Mouse (Mus musculus) kidney, postnatal 0 days (tissue): ENCODE data around the gene Kcnd3. TPM values are rescaled to one million over a fixed set of nuclear protein-coding genes. Genes with fewer than 3 reads are reported as not detected.

Experiments
- ATAC-seq: fragments of 200-750 bp; cut with Nextera tagmentation; replicated peaks from 2 replicates; pipeline ENCODE4 v1.8.0; 2017; ENCODE audit warnings: low read depth, moderate number of reproducible peaks, moderate TSS enrichment, moderate library complexity; ENCODE audit not compliant: low FRiP score
- DNase-seq: peaks from one replicate; pipeline ENCODE4 v3.0.0-alpha.2; 2016; ENCODE audit warnings: low spot score
- H3K27ac ChIP-seq: fragments of 300-500 bp; sonication (generic); 2 replicates; pipeline ENCODE4 v1.5.1; 2014; ENCODE audit warnings: mild to moderate bottlenecking
- H3K27me3 ChIP-seq: fragments of 300-500 bp; sonication (generic); 2 replicates; pipeline ENCODE4 v1.6.1; 2014; ENCODE audit warnings: low read length, mixed read lengths; ENCODE audit not compliant: insufficient read depth
- H3K36me3 ChIP-seq: fragments of 300-500 bp; sonication (generic); 2 replicates; pipeline ENCODE4 v1.6.1; 2014; ENCODE audit warnings: low read length, mixed read lengths; ENCODE audit not compliant: insufficient read depth
- H3K4me1 ChIP-seq: fragments of 300-500 bp; sonication (generic); replicated peaks from 2 replicates; pipeline ENCODE4 v1.6.1; 2014; ENCODE audit warnings: antibody characterized with exemption, low read length, mixed read lengths; ENCODE audit not compliant: insufficient read depth
- H3K4me2 ChIP-seq: fragments of 300-500 bp; sonication (generic); 2 replicates; pipeline ENCODE4 v1.6.1; 2014; ENCODE audit warnings: mild to moderate bottlenecking, low read length, moderate library complexity, mixed read lengths
- H3K4me3 ChIP-seq: fragments of 300-500 bp; sonication (generic); replicated peaks from 2 replicates; pipeline ENCODE4 v1.5.1; 2014; ENCODE audit warnings: low read depth, low read length
- H3K9ac ChIP-seq: fragments of 300-500 bp; sonication (generic); 2 replicates; pipeline ENCODE4 v1.6.1; 2014; ENCODE audit warnings: low read depth, low read length
- H3K9me3 ChIP-seq: fragments of 300-500 bp; sonication (generic); replicated peaks from 2 replicates; pipeline ENCODE4 v1.6.1; 2016; ENCODE audit warnings: low read length, inconsistent platforms, mixed read lengths
- CTCF ChIP-seq: IDR thresholded peaks from 2 replicates; pipeline ENCODE4 v1.5.1; 2016; ENCODE audit warnings: antibody characterized with exemption, low read depth, mild to moderate bottlenecking, moderate library complexity
- WGBS: fragments of 180-500 bp; shearing (Covaris S2); extraction: QIAGEN DNeasy Blood & Tissue Kit; methylation state at CpG from one replicate; pipeline ENCODE4 v1.1.7; 2014; 5-methylcytosine and 5-hydroxymethylcytosine counted together
- polyA plus RNA-seq: library from polyadenylated mRNA; unstranded; fragments of >200 nt; fragmentation: Nextera tagmentation; extraction: Ambion mirVana; gene quantifications from 2 replicates; pipeline ENCODE4 v1.2.1, GENCODE M21; 2015

Kcnd3 gene
- polyA plus RNA-seq, 1 experiment from 2014 or later: 2.9 TPM

DNA sequence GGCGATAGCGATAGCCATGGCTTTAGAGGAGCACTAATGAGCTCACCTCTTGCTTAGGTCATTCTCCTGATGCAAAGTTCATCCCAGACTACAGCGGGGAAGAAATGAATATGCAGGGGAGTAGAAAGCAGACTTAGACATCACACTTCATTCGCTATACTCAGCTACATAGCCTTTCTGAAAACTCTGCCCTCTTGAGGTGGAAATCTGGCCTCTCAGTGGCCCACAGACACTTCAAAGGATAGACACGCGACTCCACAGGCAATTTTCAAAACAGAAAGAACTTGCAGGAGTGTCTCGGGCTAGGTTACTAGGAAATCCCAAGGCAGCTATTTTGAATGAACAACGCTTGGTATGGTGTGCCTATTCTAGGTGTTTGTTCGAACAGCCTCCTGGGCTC lies 116.7 kb downstream of the Kcnd3 start:
- no peak for TF ChIP-seq CTCF
- Histone ChIP-seq H3K36me3 (no peaks in the 10 kb centered on the region), H3K4me2 (no peak overlapping the region), H3K4me3 (no peak overlapping the region), H3K4me1 (no peaks in the 10 kb centered on the region), H3K27ac (no peak overlapping the region), H3K9me3 (no peaks in the 10 kb centered on the region), H3K9ac (no peak overlapping the region), H3K27me3 (no peaks in the 10 kb centered on the region)
- no peak for DNase-seq
- no peak for ATAC-seq
- WGBS: 81% methylated on average over 9 of the region's 9 CpGs

GRCm38 (mm10) chr3:105569310-105569752 lies 117.2 kb downstream of the Kcnd3 start:
- Histone ChIP-seq H3K9me3 (no peaks in the 10 kb centered on the region), H3K27ac (no peak overlapping the region), H3K9ac (no peak overlapping the region), H3K4me3 (no peak overlapping the region), H3K27me3 (no peaks in the 10 kb centered on the region), H3K4me1 (no peaks in the 10 kb centered on the region), H3K36me3 (no peaks in the 10 kb centered on the region), H3K4me2 (no peak overlapping the region)
- DNase-seq (no peak), ATAC-seq (no peak)
- 63% methylated on average over 6 of the region's 6 CpGs for WGBS
- no peak for TF ChIP-seq CTCF

- WGBS: 78% methylated on average over 9 of the region's 9 CpGs
Observed at GRCm38 (mm10) chr3:105569950-105570349, 117.8 kb downstream of the Kcnd3 start.

DNA sequence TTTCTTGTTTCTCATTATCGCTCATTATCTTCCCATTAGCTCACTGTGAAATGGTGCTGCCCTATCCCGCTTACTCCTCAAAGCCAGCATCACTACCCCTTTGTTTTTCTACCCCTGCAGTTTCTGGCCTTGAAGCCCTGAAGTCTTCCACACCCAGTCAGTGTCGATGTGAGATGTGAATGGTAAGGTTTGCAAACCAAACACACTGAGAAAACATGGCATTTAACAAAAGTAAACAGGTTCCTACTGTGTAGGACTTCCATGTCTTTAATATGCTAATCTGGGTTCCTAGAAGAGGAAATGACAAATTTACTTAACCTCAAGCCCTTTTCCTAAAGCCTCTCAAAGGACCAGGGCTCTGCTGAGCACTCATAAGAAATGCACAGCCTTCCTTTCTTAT lies 118.7 kb downstream of the Kcnd3 start:
- WGBS: 63% methylated on average over 3 of the region's 3 CpGs
- Histone ChIP-seq H3K4me2 (no peak overlapping the region), H3K36me3 (no peaks in the 10 kb centered on the region), H3K9me3 (no peaks in the 10 kb centered on the region), H3K27me3 (no peaks in the 10 kb centered on the region), H3K4me1 (no peaks in the 10 kb centered on the region), H3K9ac (no peak overlapping the region), H3K27ac (no peak overlapping the region), H3K4me3 (no peak overlapping the region)
- no peak for TF ChIP-seq CTCF
- DNase-seq (no peak), ATAC-seq (no peak)

More at GRCm38 (mm10) chr3:105569950-105570349, 117.8 kb downstream of the Kcnd3 start:
- Histone ChIP-seq H3K9ac (no peak overlapping the region), H3K9me3 (no peaks in the 10 kb centered on the region), H3K4me1 (no peaks in the 10 kb centered on the region), H3K27ac (no peak overlapping the region), H3K27me3 (no peaks in the 10 kb centered on the region), H3K4me2 (no peak overlapping the region), H3K36me3 (no peaks in the 10 kb centered on the region), H3K4me3 (no peak overlapping the region)
- DNase-seq: no peak
- no peak for ATAC-seq
- TF ChIP-seq CTCF: no peak

DNA sequence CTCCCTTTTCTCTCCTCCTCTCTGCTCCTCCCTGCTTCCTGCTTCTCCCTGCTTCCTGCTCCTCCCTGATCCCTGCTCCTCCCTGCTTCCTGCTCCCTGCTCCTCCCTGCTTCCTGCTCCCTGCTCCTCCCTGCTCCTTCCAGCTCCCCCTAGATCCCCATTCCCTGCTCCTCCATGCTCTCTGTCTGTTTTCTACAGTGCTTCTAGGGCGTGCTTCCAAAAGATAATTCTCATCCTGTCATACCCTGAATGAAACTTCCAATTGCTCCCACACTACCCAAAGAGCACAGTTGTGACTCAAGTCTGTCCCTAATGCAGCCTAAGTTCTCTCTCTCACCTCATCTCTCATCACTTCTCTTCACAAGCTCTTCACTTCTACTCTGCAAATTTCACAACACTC lies 119.8 kb downstream of the Kcnd3 start:
- no peak overlapping the region for H3K4me2 ChIP-seq
- DNase-seq: no peak
- 74% methylated on average over 1 of the region's 1 CpGs for WGBS
- H3K27me3 ChIP-seq: no peaks in the 10 kb centered on the region
- no peaks in the 10 kb centered on the region for H3K4me1 ChIP-seq
- no peaks in the 10 kb centered on the region for H3K9me3 ChIP-seq
- H3K36me3 ChIP-seq: no peaks in the 10 kb centered on the region
- ATAC-seq: no peak
- H3K27ac ChIP-seq: no peak overlapping the region
- H3K4me3 ChIP-seq: no peak overlapping the region
- TF ChIP-seq CTCF: no peak
- H3K9ac ChIP-seq: no peak overlapping the region

GRCm38 (mm10) chr3:105573156-105573555 lies 121.0 kb downstream of the Kcnd3 start:
- Histone ChIP-seq H3K9me3 (no peaks in the 10 kb centered on the region), H3K27me3 (no peaks in the 10 kb centered on the region), H3K27ac (no peak overlapping the region), H3K4me2 (no peak overlapping the region), H3K4me1 (no peaks in the 10 kb centered on the region), H3K4me3 (no peak overlapping the region), H3K36me3 (no peaks in the 10 kb centered on the region), H3K9ac (no peak overlapping the region)
- no peak for TF ChIP-seq CTCF
- no peak for ATAC-seq
- 68% methylated on average over 2 of the region's 2 CpGs for WGBS
- DNase-seq: no peak

DNA sequence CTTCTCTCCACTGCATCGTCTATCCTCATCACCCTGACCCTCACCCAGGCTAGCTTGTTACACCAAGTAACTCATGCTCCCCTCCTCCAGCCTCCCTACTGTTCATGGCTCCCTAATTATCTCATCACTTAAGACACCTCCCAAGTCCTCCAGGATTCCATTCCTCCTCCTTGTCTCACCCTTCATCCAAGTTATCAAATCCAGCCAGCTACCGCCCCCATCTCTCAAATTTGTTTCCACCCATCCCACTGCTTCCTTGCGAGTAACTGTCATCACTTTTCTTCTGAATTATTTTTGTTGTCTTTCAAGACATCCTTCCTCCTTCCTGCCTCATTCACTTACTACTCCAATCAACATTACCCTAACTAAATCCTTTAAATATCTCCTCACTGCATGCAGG lies 126.2 kb downstream of the Kcnd3 start:
- Histone ChIP-seq H3K36me3 (no peaks in the 10 kb centered on the region), H3K4me3 (no peak overlapping the region), H3K9ac (no peak overlapping the region), H3K4me2 (no peak overlapping the region), H3K9me3 (no peaks in the 10 kb centered on the region), H3K27me3 (no peaks in the 10 kb centered on the region), H3K4me1 (no peaks in the 10 kb centered on the region), H3K27ac (no peak overlapping the region)
- DNase-seq (no peak), ATAC-seq (no peak)
- 74% methylated on average over 3 of the region's 3 CpGs for WGBS
- no peak for TF ChIP-seq CTCF
